Mouse (Mus musculus) cortical plate, adult 2 months (tissue): ENCODE data around the gene Xpo4.

Experiments used
- CTCF ChIP-seq: fragments of 200-500 bp; IDR thresholded peaks from 2 replicates; pipeline ENCODE4 v1.5.1; 2011; ENCODE audit warnings: mild to moderate bottlenecking, control low read depth, low read length; ENCODE audit not compliant: insufficient read depth; ENCODE audit errors: extremely low read depth
- POLR2A ChIP-seq: fragments of 200-500 bp; IDR thresholded peaks from 2 replicates; pipeline ENCODE4 v1.6.1; 2011; ENCODE audit warnings: mild to moderate bottlenecking, low read length, control low read depth; ENCODE audit not compliant: insufficient read depth; ENCODE audit errors: extremely low read depth

DNA sequence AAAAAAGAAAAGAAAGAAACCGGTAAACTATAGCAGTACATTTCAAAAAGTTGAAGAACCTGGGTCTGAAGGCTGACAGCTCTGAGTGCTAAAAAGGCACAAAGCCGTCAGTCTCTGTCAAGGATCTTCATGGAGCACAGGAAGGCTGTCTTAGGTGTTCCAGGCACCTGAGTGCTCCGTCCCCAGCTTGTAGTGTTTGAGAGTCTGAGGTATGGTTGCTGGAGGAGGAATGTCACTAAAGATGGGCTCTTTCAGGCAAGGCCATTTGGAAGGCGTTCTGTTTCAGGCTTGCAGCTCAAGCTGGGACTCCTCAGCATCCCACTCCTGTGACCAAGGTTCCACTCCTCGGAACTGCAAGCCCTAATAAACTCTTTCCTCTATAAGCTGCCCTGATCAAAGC lies 22.2 kb upstream of the Xpo4 start:
- TF ChIP-seq CTCF, result no peak
- no peak for TF ChIP-seq POLR2A
